Mouse (Mus musculus) brain, embryonic 14.5 days (tissue): ENCODE data around the gene Mgat4a.

Experiments used
- CTCF ChIP-seq: fragments of 200-500 bp; IDR thresholded peaks from 2 replicates; pipeline ENCODE4 v1.5.1; 2012; ENCODE audit warnings: inconsistent platforms, mild to moderate bottlenecking, moderate library complexity, borderline replicate concordance; ENCODE audit not compliant: insufficient read depth, insufficient read length; ENCODE audit errors: extremely low read depth
- POLR2A ChIP-seq: fragments of 200-500 bp; IDR thresholded peaks from 2 replicates; pipeline ENCODE4 v1.6.1; 2012; ENCODE audit warnings: mild to moderate bottlenecking, inconsistent platforms, borderline replicate concordance; ENCODE audit not compliant: poor library complexity, insufficient read depth, insufficient read length, severe bottlenecking; ENCODE audit errors: extremely low read depth

- no peak for TF ChIP-seq CTCF
- no peak for TF ChIP-seq POLR2A
Observed at GRCm38 (mm10) chr1:37551986-37552385, 11.2 kb upstream of the Mgat4a start.
